Mouse (Mus musculus): ENCODE measurements at regions not wholly inside any gene's neighbourhood (a gene's known extent, or its start where the extent isn't known, plus 50 kb on each side); places are given as distances from the start of the nearest gene placed in this dataset.

- ATAC-seq (replicated peaks; ENCODE audit: low read depth, poor library complexity, severe bottlenecking), result no peak
Measured at GRCm38 (mm10) chr3:140566996-140567517, 645.1 kb downstream of the Pdha2 start.

GRCm38 (mm10) chr3:140554736-140555135, 657.4 kb downstream of the Pdha2 start:
- ATAC-seq (replicated peaks; ENCODE audit: low read depth, poor library complexity, severe bottlenecking), result no peak

GRCm38 (mm10) chr3:140548483-140548882, 663.7 kb downstream of the Pdha2 start:
- no peak for ATAC-seq (replicated peaks; ENCODE audit: low read depth, poor library complexity, severe bottlenecking)

GRCm38 (mm10) chr3:140531747-140532502, 680.2 kb downstream of the Pdha2 start:
- ATAC-seq (replicated peaks; ENCODE audit: low read depth, poor library complexity, severe bottlenecking), result no peak

GRCm38 (mm10) chr3:140521653-140522278, 690.4 kb downstream of the Pdha2 start:
- peak; percentile 54; the same call in 1 of the 2 replicates for ATAC-seq (replicated peaks; ENCODE audit: low read depth, poor library complexity, severe bottlenecking)

GRCm38 (mm10) chr3:140510835-140511234, 701.3 kb downstream of the Pdha2 start:
- ATAC-seq (replicated peaks; ENCODE audit: low read depth, poor library complexity, severe bottlenecking), result no peak

GRCm38 (mm10) chr3:140510094-140510493, 702.1 kb downstream of the Pdha2 start:
- ATAC-seq (replicated peaks; ENCODE audit: low read depth, poor library complexity, severe bottlenecking), result no peak

GRCm38 (mm10) chr3:140494134-140494533, 718.0 kb downstream of the Pdha2 start:
- ATAC-seq (replicated peaks; ENCODE audit: low read depth, poor library complexity, severe bottlenecking), result no peak

- no peak for ATAC-seq (replicated peaks; ENCODE audit: low read depth, poor library complexity, severe bottlenecking)
Measured at GRCm38 (mm10) chr3:140477670-140478208, 734.4 kb downstream of the Pdha2 start.

- ATAC-seq (replicated peaks; ENCODE audit: low read depth, poor library complexity, severe bottlenecking), result no peak
Measured at GRCm38 (mm10) chr3:140476534-140476933, 735.6 kb downstream of the Pdha2 start.

- ATAC-seq (replicated peaks; ENCODE audit: low read depth, poor library complexity, severe bottlenecking), result no peak
Measured at GRCm38 (mm10) chr3:140452513-140452912, 759.6 kb downstream of the Pdha2 start.

- no peak for ATAC-seq (replicated peaks; ENCODE audit: low read depth, poor library complexity, severe bottlenecking)
Measured at GRCm38 (mm10) chr3:140451148-140451547, 761.0 kb downstream of the Pdha2 start.

- no peak for ATAC-seq (replicated peaks; ENCODE audit: low read depth, poor library complexity, severe bottlenecking)
Measured at GRCm38 (mm10) chr3:140409239-140409638, 802.9 kb downstream of the Pdha2 start.
